Mouse (Mus musculus): ENCODE data around the gene Xpr1. TPM values are rescaled to one million over a fixed set of nuclear protein-coding genes. Genes with fewer than 3 reads are reported as not detected.

Gene Xpr1
- polyA plus RNA-seq, 1 experiment from 2014 or later: 44.9 TPM

DNA sequence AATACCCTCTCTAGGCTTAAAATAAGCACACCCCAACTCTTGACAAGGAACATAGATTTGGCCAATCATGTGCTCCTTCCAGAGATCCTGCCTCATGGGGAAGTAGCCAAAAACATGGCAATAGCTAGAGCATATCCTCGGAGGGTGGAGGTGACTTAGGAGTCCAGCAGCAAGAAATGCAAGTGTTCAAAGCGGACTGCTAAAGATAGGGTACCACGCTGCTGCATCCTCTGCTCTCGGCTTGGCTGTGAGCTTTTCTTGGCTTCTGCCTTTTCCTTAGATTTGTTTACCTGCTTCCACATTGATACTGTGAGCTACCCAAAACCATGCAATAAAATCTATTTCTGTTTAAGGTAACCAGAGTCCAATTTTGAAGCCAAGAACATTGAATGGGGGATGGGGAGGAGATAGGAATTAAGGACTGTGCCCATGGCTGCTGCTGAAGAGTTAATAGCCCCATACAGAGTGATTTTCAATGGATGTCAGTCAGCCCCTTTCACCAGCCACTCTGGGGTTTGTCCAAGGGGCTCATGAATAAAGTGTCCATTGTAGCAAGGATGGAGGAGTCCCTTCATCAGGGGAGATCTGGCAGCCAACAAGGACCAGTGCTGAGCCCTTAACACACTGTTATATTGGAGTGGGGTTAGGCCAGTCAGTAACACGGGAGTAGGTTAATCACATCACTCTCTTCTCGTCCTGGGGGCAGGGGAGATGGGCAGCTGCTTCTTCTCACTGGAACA is 10.1 kb upstream of the Xpr1 start:
- Histone ChIP-seq H3K9me3 (no peaks in the 10 kb centered on the region), H3K4me3 (no peak overlapping the region), H3K4me2 (no peak overlapping the region), H3K27me3 (no peaks in the 10 kb centered on the region), H3K36me3 (no peaks in the 10 kb centered on the region), H3K4me1 (replicated peaks) (peaks cover 14% of the 10 kb centered on the region; the same call in 1 of the 2 replicates), H3K27ac (no peak overlapping the region), H3K9ac (no peak overlapping the region)
- ATAC-seq (ENCODE audit: low FRiP score): peak; percentile 72; the same call in 1 of the 2 replicates
- 40% methylated on average over 6 of the region's 6 CpGs for WGBS

DNA sequence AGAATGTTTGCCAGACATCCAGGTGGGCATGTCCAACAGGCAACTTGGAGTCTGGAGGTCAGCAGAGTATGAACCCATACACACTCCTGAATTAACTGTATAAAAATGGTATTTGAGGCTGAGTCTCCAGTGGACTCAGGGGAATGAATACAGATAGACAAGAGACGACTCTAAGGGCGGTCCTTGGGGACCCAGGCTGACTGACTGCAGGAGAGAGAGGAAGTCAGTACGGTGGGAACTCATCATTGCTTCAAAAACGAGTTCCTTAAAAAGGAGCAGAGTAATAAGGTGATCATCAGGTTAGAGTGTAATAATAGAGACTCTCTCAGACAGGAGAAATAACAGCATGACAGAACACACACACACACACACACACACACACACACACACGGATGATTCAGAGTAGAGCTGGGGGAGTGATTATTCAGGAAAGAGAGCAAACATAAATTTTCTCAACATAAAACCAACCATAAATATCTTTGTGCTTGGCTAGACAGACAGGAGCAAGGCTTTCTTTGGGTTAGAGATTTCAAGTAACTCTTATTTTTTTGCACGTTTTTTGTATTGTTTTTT is 8.6 kb upstream of the Xpr1 start:
- H3K4me3 ChIP-seq: no peak overlapping the region
- H3K4me1 ChIP-seq (replicated peaks): peaks cover 14% of the 10 kb centered on the region; the same call in 1 of the 2 replicates
- WGBS: 50% methylated on average over 6 of the region's 6 CpGs
- H3K9ac ChIP-seq: no peak overlapping the region
- H3K36me3 ChIP-seq: no peaks in the 10 kb centered on the region
- H3K4me2 ChIP-seq: no peak overlapping the region
- no peak for ATAC-seq (ENCODE audit: low FRiP score)
- H3K27ac ChIP-seq: no peak overlapping the region
- no peaks in the 10 kb centered on the region for H3K27me3 ChIP-seq
- no peaks in the 10 kb centered on the region for H3K9me3 ChIP-seq

DNA sequence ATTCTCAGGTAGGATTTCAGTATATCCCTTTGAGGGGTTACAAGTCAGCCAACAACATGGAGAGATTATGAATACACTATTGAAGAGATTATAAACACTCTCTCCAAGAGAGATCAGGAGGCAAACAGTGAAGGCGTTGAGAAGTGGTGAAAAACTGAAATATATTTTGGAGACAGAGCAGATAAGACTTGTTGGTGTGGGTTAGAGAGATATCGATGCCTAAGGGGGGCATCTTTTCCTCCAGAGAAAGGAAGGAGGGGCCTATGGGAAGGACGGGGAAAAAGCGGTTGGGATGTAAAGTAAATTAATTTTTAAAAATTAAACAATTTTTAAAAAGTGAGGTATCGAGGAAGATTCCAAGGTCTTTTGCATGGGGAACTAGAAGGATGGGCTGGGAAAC is 8.1 kb upstream of the Xpr1 start:
- H3K9ac ChIP-seq: no peak overlapping the region
- no peak overlapping the region for H3K27ac ChIP-seq
- H3K4me1 ChIP-seq (replicated peaks): peaks cover 14% of the 10 kb centered on the region; the same call in 1 of the 2 replicates
- H3K27me3 ChIP-seq: no peaks in the 10 kb centered on the region
- WGBS: 96% methylated on average over 5 of the region's 5 CpGs
- no peak for ATAC-seq (ENCODE audit: low FRiP score)
- H3K4me2 ChIP-seq: no peak overlapping the region
- H3K9me3 ChIP-seq: no peaks in the 10 kb centered on the region
- H3K4me3 ChIP-seq: no peak overlapping the region
- H3K36me3 ChIP-seq: no peaks in the 10 kb centered on the region

DNA sequence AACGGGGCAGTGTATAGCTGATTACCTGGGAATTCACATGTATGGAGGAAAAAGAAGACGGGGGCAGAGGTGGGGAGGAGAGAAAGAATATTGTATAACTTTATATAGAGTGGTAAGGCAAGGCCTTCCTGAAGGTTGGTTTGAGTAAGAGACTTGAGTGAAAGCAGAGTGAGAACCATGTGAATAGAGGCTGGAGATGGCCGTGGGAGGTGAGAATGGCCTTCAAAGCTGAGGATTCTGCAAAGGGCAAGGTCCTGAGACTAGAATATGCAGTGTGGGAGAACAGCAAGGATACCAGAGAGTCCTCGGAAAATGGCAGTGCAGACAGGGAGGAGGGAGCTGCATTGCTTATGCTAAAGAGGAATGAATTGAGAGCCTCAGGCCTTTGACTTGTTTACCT is 6.6 kb upstream of the Xpr1 start:
- Histone ChIP-seq H3K36me3 (no peaks in the 10 kb centered on the region), H3K9ac (no peak overlapping the region), H3K4me1 (replicated peaks) (peaks cover 14% of the 10 kb centered on the region; the same call in 1 of the 2 replicates), H3K4me3 (no peak overlapping the region), H3K9me3 (no peaks in the 10 kb centered on the region), H3K27me3 (no peaks in the 10 kb centered on the region), H3K27ac (no peak overlapping the region), H3K4me2 (no peak overlapping the region)
- no peak for ATAC-seq (ENCODE audit: low FRiP score)
- WGBS: 75% methylated on average over 4 of the region's 4 CpGs

DNA sequence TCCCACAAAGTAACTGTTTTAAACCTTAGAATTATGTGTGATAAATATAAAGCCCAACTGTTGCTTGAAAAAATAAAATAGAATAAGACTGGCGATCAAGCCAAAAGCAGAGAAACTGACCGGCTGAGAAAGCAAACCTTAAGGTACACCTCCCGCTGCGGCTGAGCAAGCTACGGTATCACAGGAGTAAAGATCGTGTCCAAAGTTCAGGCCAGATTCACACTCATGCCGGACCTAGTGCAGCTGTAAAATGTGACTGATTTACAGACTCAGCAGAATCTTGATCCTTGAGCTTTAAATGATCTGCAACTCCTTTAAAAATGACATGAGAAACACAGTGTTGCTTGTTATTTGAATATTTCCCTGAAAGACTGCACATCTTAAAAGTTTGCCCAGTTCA is 4.8 kb upstream of the Xpr1 start:
- Histone ChIP-seq H3K4me2 (no peak overlapping the region), H3K4me3 (no peak overlapping the region)
- WGBS: 91% methylated on average over 7 of the region's 7 CpGs

DNA sequence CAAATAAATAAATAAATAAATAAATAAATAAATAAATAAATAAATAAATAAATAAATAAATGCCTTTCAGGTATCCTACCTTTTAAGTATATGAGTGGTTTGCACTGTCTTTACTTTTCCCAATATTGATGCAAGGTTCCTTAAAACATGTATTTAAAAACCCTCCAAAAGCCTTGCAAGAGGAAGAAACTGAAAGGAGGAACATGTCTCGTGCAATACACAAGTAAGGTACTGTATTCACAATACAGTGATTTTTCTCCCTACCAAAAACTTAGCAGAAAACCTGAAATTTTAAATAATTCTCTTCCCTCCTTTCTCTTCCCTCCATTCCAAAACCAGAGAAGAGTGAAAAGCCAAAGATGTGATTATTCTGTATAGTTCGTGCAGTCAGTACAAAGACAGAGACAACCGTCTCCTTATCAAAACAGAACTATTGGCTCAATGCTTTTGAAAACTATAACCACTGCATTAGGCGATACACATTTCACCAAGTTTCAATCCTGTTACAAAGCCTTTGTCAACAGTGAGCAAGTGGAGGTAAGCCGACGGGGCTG is 991 bp downstream of the Xpr1 start:
- H3K27ac ChIP-seq: peak overlapping the region; percentile 95

More for the DNA sequence above, 4.8 kb upstream of the Xpr1 start:
- Histone ChIP-seq H3K9me3 (no peaks in the 10 kb centered on the region), H3K27ac (no peak overlapping the region), H3K27me3 (no peaks in the 10 kb centered on the region), H3K9ac (no peak overlapping the region), H3K36me3 (no peaks in the 10 kb centered on the region), H3K4me1 (replicated peaks) (0 out of 2 replicates have a peak, but pooled peaks cover 1% of the 10 kb centered on the region)
- no peak for ATAC-seq (ENCODE audit: low FRiP score)

DNA sequence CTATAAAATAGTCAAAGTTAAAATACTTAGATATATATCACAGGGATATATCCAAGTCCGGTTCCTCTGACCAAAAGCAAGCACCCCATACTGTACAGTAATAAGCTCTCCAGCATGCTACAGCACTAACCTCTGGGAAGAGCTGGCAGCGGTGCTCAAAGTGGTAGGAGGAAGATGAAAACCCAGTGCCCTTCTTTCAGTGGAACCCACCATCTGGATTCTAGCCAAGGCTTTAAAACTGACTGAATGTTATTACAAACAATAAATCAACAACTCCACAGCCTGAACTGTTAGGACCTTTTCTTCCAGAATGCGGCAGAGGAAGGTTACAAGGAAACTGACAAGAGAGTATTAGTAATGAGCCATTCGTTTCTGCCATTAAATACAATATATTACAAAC is 1.8 kb downstream of the Xpr1 start:
- 38% methylated on average over 4 of the region's 4 CpGs for WGBS
- H3K9ac ChIP-seq: peak overlapping the region; percentile 72

More for the DNA sequence above, 991 bp downstream of the Xpr1 start:
- Histone ChIP-seq H3K36me3 (no peaks in the 10 kb centered on the region), H3K27me3 (no peaks in the 10 kb centered on the region), H3K4me1 (replicated peaks) (peaks cover 15% of the 10 kb centered on the region), H3K9me3 (no peaks in the 10 kb centered on the region), H3K4me3 (peak overlapping the region; percentile 93), H3K9ac (peak overlapping the region; percentile 95), H3K4me2 (peak overlapping the region; percentile 62)
- no peak for ATAC-seq (ENCODE audit: low FRiP score)
- whole genome bisulfite sequencing: 4% methylated on average over 6 of the region's 6 CpGs

DNA sequence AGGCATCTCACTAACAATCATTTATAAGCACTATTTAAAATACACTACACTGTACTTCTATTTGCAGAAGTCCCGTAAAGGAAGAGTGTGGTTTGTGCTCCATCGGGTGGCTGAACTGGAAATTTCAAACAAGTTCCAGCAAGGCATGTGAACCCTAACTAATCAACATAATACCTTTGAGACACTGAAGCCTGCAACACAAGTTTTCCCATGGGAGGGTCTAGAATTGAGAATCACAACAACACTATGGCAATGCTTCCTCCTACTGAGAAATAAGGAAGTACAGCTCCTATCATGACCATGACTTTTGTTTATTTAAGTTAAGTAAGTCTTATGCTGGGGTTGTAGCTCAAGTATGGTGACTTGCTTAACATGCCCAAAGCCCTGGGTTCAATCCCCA is 4.5 kb downstream of the Xpr1 start:
- H3K27me3 ChIP-seq: no peaks in the 10 kb centered on the region
- H3K36me3 ChIP-seq: no peaks in the 10 kb centered on the region
- no peaks in the 10 kb centered on the region for H3K9me3 ChIP-seq
- no peak for ATAC-seq (ENCODE audit: low FRiP score)
- no peak overlapping the region for H3K4me2 ChIP-seq
- H3K9ac ChIP-seq: no peak overlapping the region
- 89% methylated on average over 2 of the region's 2 CpGs for WGBS
- peaks cover 15% of the 10 kb centered on the region for H3K4me1 ChIP-seq (replicated peaks)
- H3K4me3 ChIP-seq: no peak overlapping the region
- no peak overlapping the region for H3K27ac ChIP-seq

More for the DNA sequence above, 1.8 kb downstream of the Xpr1 start:
- peaks cover 15% of the 10 kb centered on the region for H3K4me1 ChIP-seq (replicated peaks)
- H3K4me2 ChIP-seq: peak overlapping the region; percentile 62
- ATAC-seq (ENCODE audit: low FRiP score): no peak
- H3K4me3 ChIP-seq: peak overlapping the region; percentile 93
- no peaks in the 10 kb centered on the region for H3K36me3 ChIP-seq
- peak overlapping the region; percentile 73 for H3K27ac ChIP-seq
- H3K27me3 ChIP-seq: no peaks in the 10 kb centered on the region
- H3K9me3 ChIP-seq: no peaks in the 10 kb centered on the region

DNA sequence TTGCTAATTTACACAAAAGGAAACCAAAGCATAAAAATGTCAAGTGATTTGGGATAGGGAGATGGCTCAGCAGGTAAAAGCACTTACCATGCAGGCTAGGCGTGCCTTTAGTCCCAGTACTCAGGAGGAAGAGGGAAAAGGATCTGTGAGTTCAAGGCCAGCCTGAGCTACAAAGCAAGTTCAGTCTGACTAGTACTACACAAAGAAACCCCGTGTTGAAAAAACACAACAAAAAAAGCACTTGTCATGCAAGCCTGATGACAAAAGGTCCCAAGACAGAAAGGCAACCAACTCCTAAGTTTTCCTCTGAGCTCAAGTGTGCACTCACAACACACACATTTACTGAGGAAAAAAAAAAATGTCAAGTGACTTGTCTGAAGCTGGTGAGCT is 8.6 kb downstream of the Xpr1 start:
- no peak for ATAC-seq (ENCODE audit: low FRiP score)
- H3K4me2 ChIP-seq: no peak overlapping the region
- 0 out of 2 replicates have a peak, but pooled peaks cover 10% of the 10 kb centered on the region for H3K36me3 ChIP-seq
- no peak overlapping the region for H3K4me3 ChIP-seq
- no peaks in the 10 kb centered on the region for H3K9me3 ChIP-seq
- H3K27ac ChIP-seq: no peak overlapping the region
- no peaks in the 10 kb centered on the region for H3K27me3 ChIP-seq
- peaks cover 9% of the 10 kb centered on the region for H3K4me1 ChIP-seq (replicated peaks)
- 70% methylated on average over 2 of the region's 2 CpGs for WGBS
- H3K9ac ChIP-seq: no peak overlapping the region

DNA sequence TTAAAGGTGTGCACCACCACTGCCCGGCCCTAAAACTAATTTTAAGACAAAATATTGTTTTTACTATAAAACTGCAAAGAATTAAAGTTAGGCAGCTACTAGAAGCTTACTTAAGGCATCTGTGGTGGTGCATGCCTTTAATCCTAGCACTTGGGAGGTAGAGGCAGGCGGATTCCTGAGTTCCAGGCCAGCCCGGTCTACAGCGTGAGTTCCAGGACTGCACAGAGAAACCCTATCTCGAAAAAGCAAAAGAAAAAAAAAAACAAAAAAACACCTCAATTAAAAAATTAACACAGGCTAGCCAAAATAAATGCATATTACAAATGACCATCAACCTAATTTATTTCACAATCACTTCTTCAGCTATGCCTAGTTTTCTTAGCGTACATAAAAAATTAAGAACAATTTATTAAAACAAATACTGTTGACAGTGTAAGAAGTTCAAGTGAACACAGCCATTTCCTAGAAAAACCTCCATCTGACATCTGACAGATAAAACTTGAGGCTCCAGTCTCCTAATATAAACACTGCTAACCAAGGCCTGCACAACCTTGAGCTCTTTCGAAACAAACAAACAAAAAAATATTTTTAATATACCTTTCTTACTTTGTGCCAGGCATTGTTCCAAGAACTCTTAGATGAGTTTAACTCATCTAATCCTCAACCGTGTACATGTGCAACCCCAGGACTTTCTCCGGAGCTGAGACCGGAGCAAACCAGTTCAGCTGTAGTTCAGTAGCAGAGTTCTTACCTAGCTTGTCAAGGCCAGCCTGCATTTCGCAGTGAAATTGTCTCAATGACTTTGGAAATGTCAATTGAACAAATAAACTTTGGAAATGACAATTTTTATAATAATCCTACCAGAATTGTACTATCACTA is 9.3 kb downstream of the Xpr1 start:
- WGBS: 95% methylated on average over 11 of the region's 11 CpGs
- ATAC-seq (ENCODE audit: low FRiP score): no peak

DNA sequence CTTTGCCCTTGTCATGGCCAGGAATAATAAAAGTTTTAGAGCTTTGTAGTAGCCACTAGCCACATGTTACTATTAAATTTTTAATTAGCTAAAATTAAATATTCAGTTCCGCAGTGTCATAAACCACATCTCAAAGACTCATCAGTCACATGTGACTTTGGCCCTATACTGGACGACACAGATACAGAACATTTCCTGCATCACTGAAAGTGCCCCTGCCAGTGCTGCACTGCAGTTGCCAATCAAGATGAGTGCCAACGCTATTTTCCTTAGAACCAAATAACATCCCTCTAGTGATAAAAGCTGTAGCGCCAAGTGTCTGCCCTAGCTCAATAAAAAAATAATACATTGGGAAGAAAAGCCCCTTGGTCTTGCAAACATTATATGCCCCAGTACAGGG is 17.2 kb downstream of the Xpr1 start:
- H3K9me3 ChIP-seq: no peaks in the 10 kb centered on the region
- H3K4me2 ChIP-seq: no peak overlapping the region
- no peak overlapping the region for H3K4me3 ChIP-seq
- ATAC-seq (ENCODE audit: low FRiP score): no peak
- WGBS: 83% methylated on average over 4 of the region's 4 CpGs
- no peaks in the 10 kb centered on the region for H3K27me3 ChIP-seq
- H3K4me1 ChIP-seq (replicated peaks): 0 out of 2 replicates have a peak, but pooled peaks cover 3% of the 10 kb centered on the region
- no peak overlapping the region for H3K27ac ChIP-seq
- H3K36me3 ChIP-seq: no peaks in the 10 kb centered on the region
- no peak overlapping the region for H3K9ac ChIP-seq

More for the DNA sequence above, 9.3 kb downstream of the Xpr1 start:
- no peak overlapping the region for H3K4me2 ChIP-seq
- peaks cover 7% of the 10 kb centered on the region for H3K4me1 ChIP-seq (replicated peaks)
- no peak overlapping the region for H3K27ac ChIP-seq
- H3K9me3 ChIP-seq: no peaks in the 10 kb centered on the region
- no peaks in the 10 kb centered on the region for H3K27me3 ChIP-seq
- H3K9ac ChIP-seq: no peak overlapping the region
- H3K36me3 ChIP-seq: 0 out of 2 replicates have a peak, but pooled peaks cover 10% of the 10 kb centered on the region
- H3K4me3 ChIP-seq: no peak overlapping the region

DNA sequence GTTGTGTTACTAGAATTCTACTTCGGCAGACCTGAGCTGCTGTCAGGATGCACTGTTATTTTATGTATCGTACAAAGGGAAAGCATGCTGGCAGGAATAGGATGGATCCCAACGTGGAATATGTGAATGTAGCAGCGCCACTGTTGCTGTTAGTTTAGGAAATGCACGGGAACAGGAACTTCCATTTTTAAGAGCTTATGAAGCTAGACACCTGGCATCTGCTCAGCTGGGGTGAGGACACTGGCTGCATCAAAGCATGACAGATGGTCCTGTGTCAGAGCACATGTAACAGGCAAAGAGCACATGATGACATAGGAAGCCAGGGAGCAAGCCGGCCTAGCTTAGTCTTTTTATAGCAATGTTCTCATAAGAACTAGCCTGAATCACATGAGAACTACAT is 22.4 kb downstream of the Xpr1 start:
- peaks cover 10% of the 10 kb centered on the region; the same call in 1 of the 2 replicates for H3K4me1 ChIP-seq (replicated peaks)

More for the DNA sequence above, 22.4 kb downstream of the Xpr1 start:
- H3K27ac ChIP-seq: no peak overlapping the region
- 82% methylated on average over 6 of the region's 6 CpGs for WGBS
- ATAC-seq (ENCODE audit: low FRiP score): no peak
- no peaks in the 10 kb centered on the region for H3K36me3 ChIP-seq
- H3K4me2 ChIP-seq: no peak overlapping the region
- H3K9ac ChIP-seq: no peak overlapping the region
- H3K4me3 ChIP-seq: no peak overlapping the region
- no peaks in the 10 kb centered on the region for H3K9me3 ChIP-seq
- H3K27me3 ChIP-seq: no peaks in the 10 kb centered on the region
